Mouse (Mus musculus): Measurements from ENCODE around the gene Ddost. TPM values are rescaled to one million over a fixed set of nuclear protein-coding genes. Genes with fewer than 3 reads are reported as not detected.
A peak's percentile ranks its signal among the peaks of the same experiment; 100 is the strongest.

Gene Ddost
- total RNA-seq (2012; rRNA removed) = 317 and 466 TPM in 2 replicates

DNA sequence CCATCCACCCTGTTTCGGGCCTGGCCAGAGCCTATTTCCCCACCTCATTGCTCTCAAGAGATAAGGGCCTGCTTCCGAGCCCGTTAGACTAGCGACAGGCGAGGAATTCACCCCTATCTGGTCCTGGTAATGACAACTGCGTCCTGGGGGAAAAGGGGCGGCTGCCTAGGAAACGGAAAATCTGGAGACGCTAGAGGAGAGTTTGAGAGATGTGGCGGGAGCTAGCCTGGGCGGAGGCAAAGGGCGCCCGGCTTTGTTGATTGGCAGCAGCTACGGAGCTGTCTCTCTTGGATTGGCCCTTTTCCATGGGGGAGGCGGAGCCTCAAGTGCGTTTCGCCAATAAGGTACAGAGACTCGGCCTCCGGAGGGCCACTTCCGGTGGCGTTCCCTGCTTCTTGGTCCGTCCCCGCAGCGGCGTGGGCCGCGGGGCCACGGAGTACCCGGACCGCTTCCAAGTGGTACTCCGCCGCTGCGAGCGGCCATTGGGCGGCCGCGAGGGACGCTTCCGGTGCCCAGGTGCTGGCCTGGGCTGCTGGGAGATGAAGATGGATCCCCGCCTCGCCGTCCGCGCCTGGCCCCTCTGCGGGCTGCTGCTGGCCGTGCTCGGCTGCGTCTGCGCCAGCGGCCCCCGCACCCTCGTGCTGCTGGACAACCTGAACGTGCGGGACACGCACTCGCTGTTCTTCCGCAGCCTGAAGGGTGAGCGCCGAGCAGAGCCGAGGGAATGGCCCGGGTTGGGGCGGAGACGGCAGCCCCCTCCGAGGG, at the start of gene Ddost:
TSS of gene Ddost (plus strand) at position 391 of the 765 bp plus-strand sequence.
- peaks cover 19% of the 10 kb centered on the region for H3K36me3 ChIP-seq (ENCODE audit: control insufficient read depth, insufficient read depth, low read length, poor library complexity, severe bottlenecking)
- H3K27ac ChIP-seq (ENCODE audit: insufficient read depth, low read depth, low read length, poor library complexity, severe bottlenecking) = peak within 1 kb of the TSS; percentile 32; the same call in 1 of the 2 replicates
- in situ Hi-C loops (cut with MboI; ENCODE audit: low sequenced_read_pairs in 2 of 2, unreplicated experiment in 2 of 2) = no loop called here

DNA sequence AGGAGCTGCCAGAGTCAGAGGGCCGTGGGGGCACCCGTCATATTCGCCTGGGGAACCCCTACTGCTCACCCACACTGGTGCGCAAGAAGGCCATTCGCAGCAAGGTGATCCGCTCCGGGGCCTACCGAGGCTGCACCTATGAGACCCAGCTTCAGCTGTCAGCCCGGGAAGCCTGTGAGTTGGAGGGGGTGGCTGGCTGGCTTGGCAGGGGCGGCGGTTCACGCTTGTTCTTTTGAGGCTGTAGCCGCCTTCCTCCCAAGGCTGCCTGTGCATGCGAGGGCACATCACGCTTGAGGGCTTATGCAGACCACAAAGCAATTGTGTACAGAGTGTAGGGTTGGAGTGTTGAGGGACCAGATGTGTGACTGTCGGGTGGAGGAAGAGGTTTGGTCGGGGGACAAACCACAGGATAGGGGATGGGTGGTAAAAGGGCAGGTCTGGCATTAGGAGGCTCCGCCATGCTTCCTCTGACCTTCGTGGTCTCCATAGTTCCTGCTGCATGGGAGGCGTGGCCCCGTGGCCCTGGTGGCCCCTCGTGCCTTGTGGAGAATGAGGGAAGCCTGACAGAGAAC, 47.3 kb upstream of the Ddost start:
- Histone ChIP-seq H3K27ac (ENCODE audit: insufficient read depth, low read depth, low read length, poor library complexity, severe bottlenecking) (no peak overlapping the region), H3K4me3 (ENCODE audit: insufficient read depth in 1 of 2, low read depth in 1 of 2, low read length in 2 of 2, poor library complexity in 1 of 2, severe bottlenecking in 1 of 2) (no peak overlapping the region), H3K9ac (ENCODE audit: insufficient read depth, low read depth, low read length, poor library complexity, severe bottlenecking) (no peak overlapping the region), H3K4me1 (ENCODE audit: control insufficient read depth in 2 of 2, insufficient read depth in 2 of 2, low read length in 2 of 2, poor library complexity in 1 of 2) (peaks cover 2 to 4% of the 10 kb centered on the region in 2 experiments; a peak in 1 of 4 replicates), H3K9me3 (ENCODE audit: control insufficient read depth, insufficient read depth, low read depth, low read length) (no peaks in the 10 kb centered on the region), H3K36me3 (ENCODE audit: control insufficient read depth, insufficient read depth, low read length, poor library complexity, severe bottlenecking) (peaks cover 2% of the 10 kb centered on the region; the same call in 1 of the 2 replicates)
- TF ChIP-seq MAFK (IDR thresholded peaks at IDR 0.05; ENCODE audit: insufficient read depth, low read depth, low read length) = no peak
- no peak for TF ChIP-seq CHD2 (IDR thresholded peaks at IDR 0.05; ENCODE audit: low read depth, low read length)
- TF ChIP-seq ZC3H11A (IDR thresholded peaks at IDR 0.05; ENCODE audit: borderline replicate concordance, low read depth, low read length) = no peak
- no peak for TF ChIP-seq ZNF384 (IDR thresholded peaks at IDR 0.05; ENCODE audit: low read depth, low read length)
- TF ChIP-seq HCFC1 (IDR thresholded peaks at IDR 0.05; ENCODE audit: borderline replicate concordance, insufficient read depth, low read length) = no peak
- DNase-seq (ENCODE audit: low read depth, low spot score) = no peak
- in situ Hi-C loops (cut with MboI; ENCODE audit: low sequenced_read_pairs in 2 of 2, unreplicated experiment in 2 of 2) = no loop called here

More for the DNA sequence above, at the start of gene Ddost:
- Histone ChIP-seq H3K9ac (ENCODE audit: insufficient read depth, low read depth, low read length, poor library complexity, severe bottlenecking) (peak within 1 kb of the TSS; percentile 96), H3K4me1 (ENCODE audit: control insufficient read depth in 2 of 2, insufficient read depth in 2 of 2, low read length in 2 of 2, poor library complexity in 1 of 2) (peaks cover 5 to 7% of the 10 kb centered on the region in 2 experiments; a peak in 2 of 4 replicates), H3K4me3 (ENCODE audit: insufficient read depth in 1 of 2, low read depth in 1 of 2, low read length in 2 of 2, poor library complexity in 1 of 2, severe bottlenecking in 1 of 2) (peak within 1 kb of the TSS; percentile 89 to 97), H3K9me3 (ENCODE audit: control insufficient read depth, insufficient read depth, low read depth, low read length) (no peaks in the 10 kb centered on the region)
- TF ChIP-seq MAFK (IDR thresholded peaks at IDR 0.05; ENCODE audit: insufficient read depth, low read depth, low read length) (no peak), ZC3H11A (IDR thresholded peaks at IDR 0.05; ENCODE audit: borderline replicate concordance, low read depth, low read length) (no peak), ZNF384 (IDR thresholded peaks at IDR 0.05; ENCODE audit: low read depth, low read length) (no peak), HCFC1 (IDR thresholded peaks at IDR 0.05; ENCODE audit: borderline replicate concordance, insufficient read depth, low read length) (peak; percentile 87), CHD2 (IDR thresholded peaks at IDR 0.05; ENCODE audit: low read depth, low read length) (peak; percentile 85)
- DNase-seq (ENCODE audit: low read depth, low spot score) = peak; percentile 98

- H3K9ac ChIP-seq (ENCODE audit: insufficient read depth, low read depth, low read length, poor library complexity, severe bottlenecking) = no peak overlapping the region
- no peak overlapping the region for H3K4me3 ChIP-seq (ENCODE audit: insufficient read depth in 1 of 2, low read depth in 1 of 2, low read length in 2 of 2, poor library complexity in 1 of 2, severe bottlenecking in 1 of 2)
- no peaks in the 10 kb centered on the region for H3K9me3 ChIP-seq (ENCODE audit: control insufficient read depth, insufficient read depth, low read depth, low read length)
- in situ Hi-C loops (cut with MboI; ENCODE audit: low sequenced_read_pairs in 2 of 2, unreplicated experiment in 2 of 2) = no loop called here
- TF ChIP-seq ZNF384 (IDR thresholded peaks at IDR 0.05; ENCODE audit: low read depth, low read length) (no peak), HCFC1 (IDR thresholded peaks at IDR 0.05; ENCODE audit: borderline replicate concordance, insufficient read depth, low read length) (no peak), ZC3H11A (IDR thresholded peaks at IDR 0.05; ENCODE audit: borderline replicate concordance, low read depth, low read length) (no peak), CHD2 (IDR thresholded peaks at IDR 0.05; ENCODE audit: low read depth, low read length) (no peak), MAFK (IDR thresholded peaks at IDR 0.05; ENCODE audit: insufficient read depth, low read depth, low read length) (no peak)
- no peak overlapping the region for H3K27ac ChIP-seq (ENCODE audit: insufficient read depth, low read depth, low read length, poor library complexity, severe bottlenecking)
- peaks cover 0 to 2% of the 10 kb centered on the region in 2 experiments; a peak in 1 of 4 replicates for H3K4me1 ChIP-seq (ENCODE audit: control insufficient read depth in 2 of 2, insufficient read depth in 2 of 2, low read length in 2 of 2, poor library complexity in 1 of 2)
- H3K36me3 ChIP-seq (ENCODE audit: control insufficient read depth, insufficient read depth, low read length, poor library complexity, severe bottlenecking) = peaks cover 2% of the 10 kb centered on the region; the same call in 1 of the 2 replicates
- DNase-seq (ENCODE audit: low read depth, low spot score) = no peak
These were observed 45.9 kb upstream of the Ddost start for GRCm38 (mm10) chr4:138258663-138259062.

GRCm38 (mm10) chr4:138259482-138259881, 45.0 kb upstream of the Ddost start:
- peaks cover 0 to 2% of the 10 kb centered on the region in 2 experiments; a peak in 1 of 4 replicates for H3K4me1 ChIP-seq (ENCODE audit: control insufficient read depth in 2 of 2, insufficient read depth in 2 of 2, low read length in 2 of 2, poor library complexity in 1 of 2)
- H3K9me3 ChIP-seq (ENCODE audit: control insufficient read depth, insufficient read depth, low read depth, low read length) = no peaks in the 10 kb centered on the region
- no peak overlapping the region for H3K27ac ChIP-seq (ENCODE audit: insufficient read depth, low read depth, low read length, poor library complexity, severe bottlenecking)
- no peak overlapping the region for H3K4me3 ChIP-seq (ENCODE audit: insufficient read depth in 1 of 2, low read depth in 1 of 2, low read length in 2 of 2, poor library complexity in 1 of 2, severe bottlenecking in 1 of 2)
- peaks cover 2% of the 10 kb centered on the region; the same call in 1 of the 2 replicates for H3K36me3 ChIP-seq (ENCODE audit: control insufficient read depth, insufficient read depth, low read length, poor library complexity, severe bottlenecking)
- TF ChIP-seq CHD2 (IDR thresholded peaks at IDR 0.05; ENCODE audit: low read depth, low read length) = no peak
- TF ChIP-seq ZC3H11A (IDR thresholded peaks at IDR 0.05; ENCODE audit: borderline replicate concordance, low read depth, low read length) = no peak
- no peak for TF ChIP-seq HCFC1 (IDR thresholded peaks at IDR 0.05; ENCODE audit: borderline replicate concordance, insufficient read depth, low read length)
- no peak for TF ChIP-seq MAFK (IDR thresholded peaks at IDR 0.05; ENCODE audit: insufficient read depth, low read depth, low read length)
- no peak for TF ChIP-seq ZNF384 (IDR thresholded peaks at IDR 0.05; ENCODE audit: low read depth, low read length)
- H3K9ac ChIP-seq (ENCODE audit: insufficient read depth, low read depth, low read length, poor library complexity, severe bottlenecking) = no peak overlapping the region
- no peak for DNase-seq (ENCODE audit: low read depth, low spot score)
- in situ Hi-C loops (cut with MboI; ENCODE audit: low sequenced_read_pairs in 2 of 2, unreplicated experiment in 2 of 2) = no loop called here
